Mouse (Mus musculus) adrenal gland, postnatal 4 days (tissue): ENCODE measurements around the gene Macc1. TPM values are rescaled to one million over a fixed set of nuclear protein-coding genes. Genes with fewer than 3 reads are reported as not detected.

ENCODE experiments used
- DNase-seq, 2 experiments: peaks; one replicate each; pipeline ENCODE4 v3.0.0; 2021 to 2022; ENCODE audit warnings: low spot score in 2 of 2, mixed read lengths in 2 of 2
- total RNA-seq, 2 experiments: library from RNA; stranded (reverse); gene quantifications; 2 replicates each; pipeline ENCODE4 v1.2.3; 2021

The Macc1 gene
- total RNA-seq, 2 experiments from 2014 or later: 0.06 to 0.11 TPM

DNA sequence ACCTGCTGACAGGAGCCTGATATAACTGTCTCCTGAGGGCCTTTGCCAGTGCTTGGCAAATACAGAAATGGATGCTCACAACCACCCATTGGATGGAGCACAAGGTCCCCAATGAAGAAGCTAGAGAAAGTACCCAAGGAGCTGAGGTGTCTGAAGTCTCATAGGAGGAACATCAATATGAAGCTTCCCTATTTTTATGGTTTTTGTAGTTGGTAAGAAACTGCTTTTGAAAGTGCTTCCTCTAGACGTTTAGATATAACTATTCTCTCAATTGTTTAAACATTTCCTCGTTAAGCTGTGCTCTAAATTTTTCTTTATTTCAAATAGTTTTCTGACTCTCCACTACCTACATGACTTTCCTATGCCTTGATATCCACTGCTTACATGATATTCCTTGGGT, 169.2 kb downstream of the Macc1 start:
- DNase-seq: no peak

DNA sequence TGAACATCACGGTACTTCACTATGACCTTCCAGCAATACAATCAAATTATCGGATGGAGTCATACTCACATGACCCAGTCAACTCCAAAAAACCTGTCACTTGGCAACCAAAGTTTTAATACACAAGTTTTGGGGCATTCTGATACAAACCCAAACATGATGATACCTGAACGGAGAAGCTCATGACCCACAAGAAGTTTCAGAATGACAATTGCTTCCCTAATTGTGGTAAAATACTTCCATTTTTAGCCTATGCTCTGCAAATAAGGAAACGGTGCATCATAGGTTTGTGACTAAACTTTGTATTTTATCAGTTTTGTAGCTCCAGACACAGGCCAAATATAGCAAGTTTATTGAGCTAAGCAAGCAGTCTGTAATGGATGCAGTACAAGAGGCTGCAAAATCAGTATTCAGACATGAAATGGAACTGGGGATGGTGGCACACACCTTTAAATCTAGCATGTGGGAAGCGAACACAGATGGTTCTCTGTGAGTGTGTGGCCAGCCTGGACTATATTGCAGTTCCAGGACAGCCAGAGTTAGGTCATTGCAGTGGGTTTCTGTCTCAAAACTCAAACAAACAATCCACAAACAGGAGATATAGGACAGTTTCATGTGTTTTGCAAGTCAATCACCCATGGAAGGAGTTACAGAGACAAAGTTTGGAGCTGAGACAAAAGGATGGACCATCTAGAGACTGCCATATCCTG, 170.0 kb downstream of the Macc1 start:
- DNase-seq: no peak

DNA sequence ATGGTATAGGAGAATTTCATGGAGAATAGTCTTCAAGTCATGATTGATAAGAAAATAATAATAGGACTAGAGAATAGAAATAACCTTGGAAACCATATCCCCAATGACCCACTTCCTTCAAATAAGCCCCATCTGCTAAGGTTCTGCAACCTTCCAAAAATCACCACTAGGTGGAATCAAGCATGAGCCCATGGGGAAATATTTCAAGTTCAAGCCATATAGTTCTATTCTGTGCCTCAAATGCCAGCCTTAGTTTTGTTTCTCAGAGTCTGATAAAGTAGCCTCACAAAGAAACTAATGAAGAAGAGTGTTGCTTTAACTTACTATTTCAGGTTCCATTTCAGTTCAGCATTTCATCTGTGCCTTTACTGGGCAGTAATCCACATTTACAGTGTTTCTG, 197.1 kb downstream of the Macc1 start:
- DNase-seq: no peak

Other genes with a start within 250 kb of the Macc1 start
- gene Itgb8, start 75.5 kb upstream of the Macc1 start, total RNA-seq: 1 to 10 TPM; 3.6 to 6.2 TPM